Mouse (Mus musculus) G1E (cell line): ENCODE measurements at regions not wholly inside any gene's neighbourhood (a gene's known extent, or its start where the extent isn't known, plus 50 kb on each side); places are given as distances from the start of the nearest gene placed in this dataset.

ENCODE experiments used
- CTCF ChIP-seq: IDR thresholded peaks from 2 replicates; pipeline ENCODE4 v1.5.1; 2012; ENCODE audit warnings: low read depth, low read length, inconsistent platforms, mixed read lengths
- GATA1 ChIP-seq: IDR thresholded peaks from 2 replicates; pipeline ENCODE4 v1.6.1; 2012; ENCODE audit warnings: borderline replicate concordance, low read length, inconsistent platforms, mixed read lengths
- TAL1 ChIP-seq: conservative IDR thresholded peaks from 2 replicates; pipeline ENCODE4 v1.6.1; 2012; ENCODE audit warnings: low read depth, low read length, inconsistent platforms, mixed read lengths

- TF ChIP-seq CTCF (no peak), TAL1 (no peak), GATA1 (no peak)
Observed at GRCm38 (mm10) chr6:18578501-18578900, 63.9 kb upstream of the Cttnbp2 start.
